Mouse (Mus musculus) limb, embryonic 12.5 days (tissue): ENCODE data around the gene Mindy4b-ps. TPM values are rescaled to one million over a fixed set of nuclear protein-coding genes. Genes with fewer than 3 reads are reported as not detected.
A peak's percentile ranks its signal among the peaks of the same experiment; 100 is the strongest.

Experiments
- ATAC-seq: fragments of 200-750 bp; cut with Nextera tagmentation; 2 replicates; pipeline ENCODE4 v1.8.0; 2017; ENCODE audit warnings: low read depth, moderate TSS enrichment; ENCODE audit not compliant: insufficient number of reproducible peaks, insufficient read depth, low FRiP score, low TSS enrichment
- H3K27ac ChIP-seq: fragments of 300-500 bp; sonication (generic); 2 replicates; pipeline ENCODE4 v1.5.1; 2016; ENCODE audit warnings: mild to moderate bottlenecking, moderate library complexity
- H3K27me3 ChIP-seq: fragments of 300-500 bp; sonication (generic); 2 replicates; pipeline ENCODE4 v1.6.1; 2016; ENCODE audit warnings: mild to moderate bottlenecking, moderate library complexity
- H3K36me3 ChIP-seq: fragments of 300-500 bp; sonication (generic); 2 replicates; pipeline ENCODE4 v1.6.1; 2016; ENCODE audit warnings: mild to moderate bottlenecking, moderate library complexity
- H3K4me1 ChIP-seq: fragments of 300-500 bp; sonication (generic); replicated peaks from 2 replicates; pipeline ENCODE4 v1.6.1; 2016
- H3K4me2 ChIP-seq: fragments of 300-500 bp; sonication (generic); 2 replicates; pipeline ENCODE4 v1.6.1; 2016; ENCODE audit warnings: mild to moderate bottlenecking, moderate library complexity
- H3K4me3 ChIP-seq: fragments of 300-500 bp; sonication (generic); replicated peaks from 2 replicates; pipeline ENCODE4 v1.5.1; 2016; ENCODE audit warnings: mild to moderate bottlenecking
- H3K9ac ChIP-seq: fragments of 300-500 bp; sonication (generic); replicated peaks from 2 replicates; pipeline ENCODE4 v1.6.1; 2016; ENCODE audit warnings: mild to moderate bottlenecking, moderate library complexity
- H3K9me3 ChIP-seq: fragments of 300-500 bp; sonication (generic); 2 replicates; pipeline ENCODE4 v1.6.1; 2016; ENCODE audit warnings: mild to moderate bottlenecking, moderate library complexity
- WGBS: fragments of 180-500 bp; shearing (Covaris S2); methylation state at CpG from one replicate; pipeline ENCODE4 v1.1.7; 2016; 5-methylcytosine and 5-hydroxymethylcytosine counted together
- polyA plus RNA-seq: library from polyadenylated mRNA; unstranded; fragments of >200 nt; fragmentation: Nextera tagmentation; extraction: Ambion mirVana; gene quantifications from 2 replicates; pipeline ENCODE4 v1.2.1, GENCODE M21; 2016

Mindy4b-ps gene
- polyA plus RNA-seq, 1 experiment from 2014 or later = 0.18 TPM

- 0 out of 2 replicates have a peak, but pooled peaks cover 3% of the 10 kb centered on the region for H3K4me1 ChIP-seq
- 21% methylated on average over 10 of the region's 10 CpGs for WGBS
- H3K4me3 ChIP-seq = no peak overlapping the region
- no peak overlapping the region for H3K4me2 ChIP-seq
- H3K27me3 ChIP-seq = no peaks in the 10 kb centered on the region; the same call in 1 of the 2 replicates
- ATAC-seq = no peak
- no peak overlapping the region for H3K27ac ChIP-seq
- no peaks in the 10 kb centered on the region for H3K9me3 ChIP-seq
- no peak overlapping the region for H3K9ac ChIP-seq
- no peaks in the 10 kb centered on the region for H3K36me3 ChIP-seq
Measured at GRCm38 (mm10) chr3:58785863-58786262, 36.2 kb downstream of the Mindy4b-ps start.

GRCm38 (mm10) chr3:58784219-58785092 is 37.7 kb downstream of the Mindy4b-ps start:
- H3K27me3 ChIP-seq = no peaks in the 10 kb centered on the region; the same call in 1 of the 2 replicates
- H3K4me2 ChIP-seq = no peak overlapping the region
- no peaks in the 10 kb centered on the region for H3K36me3 ChIP-seq
- WGBS = 37% methylated on average over 8 of the region's 8 CpGs
- no peak overlapping the region for H3K4me3 ChIP-seq
- H3K9ac ChIP-seq = no peak overlapping the region
- H3K9me3 ChIP-seq = no peaks in the 10 kb centered on the region
- 0 out of 2 replicates have a peak, but pooled peaks cover 3% of the 10 kb centered on the region for H3K4me1 ChIP-seq
- H3K27ac ChIP-seq = no peak overlapping the region
- 0 out of 2 replicates have a peak, but pooled peaks have one; percentile 37 for ATAC-seq

GRCm38 (mm10) chr3:58783602-58784218 is 38.4 kb downstream of the Mindy4b-ps start:
- Histone ChIP-seq H3K9ac (no peak overlapping the region), H3K36me3 (no peaks in the 10 kb centered on the region), H3K27ac (no peak overlapping the region), H3K27me3 (no peaks in the 10 kb centered on the region; the same call in 1 of the 2 replicates), H3K4me3 (no peak overlapping the region), H3K4me1 (0 out of 2 replicates have a peak, but pooled peaks cover 3% of the 10 kb centered on the region), H3K9me3 (peaks cover 3% of the 10 kb centered on the region; the same call in 1 of the 2 replicates), H3K4me2 (no peak overlapping the region)
- ATAC-seq = no peak; the same call in 1 of the 2 replicates
- WGBS = 53% methylated on average over 8 of the region's 8 CpGs

- Histone ChIP-seq H3K27ac (no peak overlapping the region), H3K4me2 (no peak overlapping the region), H3K4me1 (no peaks in the 10 kb centered on the region), H3K27me3 (no peaks in the 10 kb centered on the region), H3K36me3 (no peaks in the 10 kb centered on the region), H3K9me3 (no peaks in the 10 kb centered on the region), H3K4me3 (no peak overlapping the region), H3K9ac (no peak overlapping the region)
- WGBS = 45% methylated on average over 1 of the region's 1 CpGs
- no peak for ATAC-seq
Measured at GRCm38 (mm10) chr3:58756429-58756828, 65.7 kb downstream of the Mindy4b-ps start.

- Histone ChIP-seq H3K4me2 (no peak overlapping the region), H3K4me1 (no peaks in the 10 kb centered on the region), H3K27me3 (no peaks in the 10 kb centered on the region), H3K9ac (no peak overlapping the region), H3K4me3 (no peak overlapping the region), H3K9me3 (no peaks in the 10 kb centered on the region), H3K27ac (no peak overlapping the region), H3K36me3 (no peaks in the 10 kb centered on the region)
- WGBS = 97% methylated on average over 1 of the region's 1 CpGs
- ATAC-seq = no peak
Measured at GRCm38 (mm10) chr3:58755769-58756168, 66.3 kb downstream of the Mindy4b-ps start.

GRCm38 (mm10) chr3:58754361-58754760 is 67.8 kb downstream of the Mindy4b-ps start:
- WGBS = 91% methylated on average over 3 of the region's 3 CpGs
- Histone ChIP-seq H3K27ac (no peak overlapping the region), H3K36me3 (no peaks in the 10 kb centered on the region), H3K4me1 (no peaks in the 10 kb centered on the region), H3K9ac (no peak overlapping the region), H3K4me2 (no peak overlapping the region), H3K4me3 (no peak overlapping the region), H3K9me3 (no peaks in the 10 kb centered on the region), H3K27me3 (no peaks in the 10 kb centered on the region)
- no peak for ATAC-seq

GRCm38 (mm10) chr3:58751818-58752620 is 70.1 kb downstream of the Mindy4b-ps start:
- no peaks in the 10 kb centered on the region for H3K27me3 ChIP-seq
- no peak overlapping the region for H3K4me2 ChIP-seq
- ATAC-seq = no peak
- no peaks in the 10 kb centered on the region for H3K36me3 ChIP-seq
- H3K4me1 ChIP-seq = no peaks in the 10 kb centered on the region
- no peaks in the 10 kb centered on the region for H3K9me3 ChIP-seq
- no peak overlapping the region for H3K4me3 ChIP-seq
- H3K9ac ChIP-seq = no peak overlapping the region
- H3K27ac ChIP-seq = no peak overlapping the region
- WGBS = 74% methylated on average over 8 of the region's 8 CpGs

GRCm38 (mm10) chr3:58748724-58749123 is 73.4 kb downstream of the Mindy4b-ps start:
- no peaks in the 10 kb centered on the region for H3K4me1 ChIP-seq
- no peak overlapping the region for H3K4me3 ChIP-seq
- no peaks in the 10 kb centered on the region for H3K36me3 ChIP-seq
- no peak overlapping the region for H3K9ac ChIP-seq
- no peak overlapping the region for H3K27ac ChIP-seq
- ATAC-seq = no peak
- no peaks in the 10 kb centered on the region for H3K9me3 ChIP-seq
- H3K4me2 ChIP-seq = no peak overlapping the region
- H3K27me3 ChIP-seq = no peaks in the 10 kb centered on the region

- Histone ChIP-seq H3K9ac (no peak overlapping the region), H3K4me2 (no peak overlapping the region), H3K4me1 (no peaks in the 10 kb centered on the region), H3K4me3 (no peak overlapping the region), H3K27ac (no peak overlapping the region), H3K36me3 (no peaks in the 10 kb centered on the region), H3K9me3 (no peaks in the 10 kb centered on the region), H3K27me3 (no peaks in the 10 kb centered on the region)
- ATAC-seq = no peak
- 79% methylated on average over 1 of the region's 1 CpGs for WGBS
Measured at GRCm38 (mm10) chr3:58747924-58748323, 74.2 kb downstream of the Mindy4b-ps start.

- no peak for ATAC-seq
- Histone ChIP-seq H3K9ac (no peak overlapping the region), H3K36me3 (no peaks in the 10 kb centered on the region), H3K4me2 (no peak overlapping the region), H3K4me1 (peaks cover 5% of the 10 kb centered on the region; the same call in 1 of the 2 replicates), H3K9me3 (no peaks in the 10 kb centered on the region), H3K27ac (no peak overlapping the region), H3K4me3 (no peak overlapping the region), H3K27me3 (no peaks in the 10 kb centered on the region)
- 62% methylated on average over 2 of the region's 2 CpGs for WGBS
Measured at GRCm38 (mm10) chr3:58739536-58739935, 82.6 kb downstream of the Mindy4b-ps start.
